Comparison of ENCODE assay signal across 11 mouse cellular contexts in the genomic region with DNA sequence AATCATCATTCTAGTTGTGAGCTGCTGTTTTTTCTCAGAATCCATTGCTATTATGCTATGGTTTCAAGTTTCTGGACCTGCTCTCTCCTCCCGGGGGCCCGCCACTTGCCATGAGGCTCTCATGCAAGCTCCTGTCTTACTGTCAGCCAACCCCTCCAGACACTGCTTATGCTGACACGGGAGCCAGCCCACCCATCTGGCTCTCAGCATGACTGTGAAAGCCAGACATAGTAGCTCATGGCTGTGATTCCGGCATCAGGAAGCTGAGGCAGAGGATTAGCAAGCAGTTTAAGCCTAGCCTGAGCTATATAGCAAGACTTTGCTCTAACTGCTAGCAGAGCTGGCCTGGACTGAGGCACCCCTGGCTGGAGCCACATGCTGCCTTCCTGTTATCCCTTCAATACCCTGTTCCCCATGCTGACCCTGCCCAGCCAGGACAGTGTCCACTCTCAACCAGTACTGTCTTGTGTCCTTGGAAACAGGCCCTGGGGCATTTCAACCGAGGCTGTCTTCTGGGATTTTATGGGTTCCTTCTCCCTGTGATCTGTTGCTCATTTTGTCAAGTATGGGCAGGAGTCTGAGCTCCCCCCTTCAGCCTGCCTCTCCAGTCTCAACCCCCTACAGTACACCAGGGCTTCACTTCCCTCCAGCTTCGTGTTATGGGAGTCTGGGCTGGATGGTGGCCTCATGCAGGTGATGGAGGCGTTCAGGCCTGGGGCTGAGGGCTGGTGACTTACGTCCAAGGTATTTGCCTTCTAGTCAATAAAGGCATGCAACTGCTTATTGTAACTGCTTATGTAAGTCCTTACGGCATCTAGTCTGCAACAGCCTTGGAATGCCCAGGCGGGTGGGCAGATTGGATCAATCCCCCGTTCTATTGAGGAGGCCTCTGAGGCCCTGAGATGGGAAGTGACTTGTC. TPM values are rescaled to one million over a fixed set of nuclear protein-coding genes. Genes with fewer than 3 reads are reported as not detected.
A peak's percentile ranks its signal among the peaks of the same experiment; 100 is the strongest.
DNase-seq lines count a peak whose midpoint lies in the region; ATAC-seq and TF ChIP-seq lines count a peak whose summit lies in the region.
"Had no signal": no experiment of that assay in that cellular context is flagged by ENCODE, and none has a peak within 500 bp of the region (broad histone marks: within the 10 kb centered on the region; RNA-seq: fewer than 3 reads in every experiment).

No protein-coding gene starts in this region.

- no peaks in the 10 kb centered on the region for H3K27me3 ChIP-seq in Patski
- no peaks in the 10 kb centered on the region for H3K27me3 ChIP-seq in hindbrain, postnatal 0 days (ENCODE audit: insufficient read depth, low read length)

- intact Hi-C loops in left cerebral cortex, postnatal 14 days (cut with DNase I), result no loop called here

- H3K4me1 ChIP-seq in hindbrain, postnatal 0 days (ENCODE audit: insufficient read depth, low read length), result peaks cover 11% of the 10 kb centered on the region; the same call in 1 of the 2 replicates

- peak; percentile 71 for ATAC-seq in Patski
- peak; percentile 38; the same call in 1 of the 2 replicates for ATAC-seq in hindbrain, postnatal 0 days
- ATAC-seq in erythroblast, adult 5-6 weeks (replicated peaks; ENCODE audit: low FRiP score, poor library complexity, severe bottlenecking), result no peak
- ATAC-seq: midbrain, embryonic 16.5 days had no signal

- H3K4me2 ChIP-seq in hindbrain, postnatal 0 days (ENCODE audit: low read depth, low read length), result no peak overlapping the region

- H3K36me3 ChIP-seq in hindbrain, postnatal 0 days (ENCODE audit: insufficient read depth, low read length), result no peaks in the 10 kb centered on the region

- H3K9ac ChIP-seq in hindbrain, postnatal 0 days (replicated peaks; ENCODE audit: low read length), result 0 out of 2 replicates have a peak overlapping the region, but pooled peaks have one; percentile 1

- H3K9me3 ChIP-seq in hindbrain, postnatal 0 days (ENCODE audit: low read length), result no peaks in the 10 kb centered on the region

- H3K4me3 ChIP-seq in hindbrain, postnatal 0 days (ENCODE audit: low read length), result no peak overlapping the region

- TF ChIP-seq CTCF in Patski (IDR thresholded peaks at IDR 0.05), result no peak
- TF ChIP-seq CTCF in hindbrain, postnatal 0 days (IDR thresholded peaks at IDR 0.05; ENCODE audit: low read depth), result no peak

- in situ Hi-C loops in Patski (cut with MboI; ENCODE audit: low pct_unique_long_range_greater_than_20kb), result no loop called here

- H3K27ac ChIP-seq in hindbrain, postnatal 0 days, result no peak overlapping the region

- WGBS in hindbrain, postnatal 0 days, result 63% methylated on average over 11 of the region's 11 CpGs

- CTCF ChIA-PET in Patski (lab: Charles Lee), result no interaction called here

- POLR2A ChIA-PET in Patski (lab: Charles Lee), result no interaction called here

- DNase-seq in cerebellum, postnatal 14 days, result peak; percentile 36 to 51
- DNase-seq in cerebellum, adult 18-20 months, result no peak
- peak; percentile 21 to 27 for DNase-seq in left cerebral cortex, postnatal 14 days (ENCODE audit: low spot score in 2 of 2)
- DNase-seq in left cerebral cortex, adult 9 months (ENCODE audit: low spot score in 2 of 2), result no peak
- peak; percentile 50 for DNase-seq in Patski (ENCODE audit: low read depth, low spot score)
- DNase-seq in hindbrain, postnatal 0 days (ENCODE audit: low spot score), result peak; percentile 26
- no peak for DNase-seq in frontal cortex, postnatal 14 days (ENCODE audit: low spot score in 2 of 2)
- DNase-seq: gastrocnemius, postnatal 36 days; kidney, postnatal 10 days had no signal

RNA-seq across cellular contexts. Expression of a gene that starts 37.0 kb away (rescaled TPM):
- 10 to 100 TPM; 38.8 to 46.2 TPM for total RNA-seq in left cerebral cortex, postnatal 14 days (2021)
- 120 TPM for polyA plus RNA-seq in Patski (2021)
- total RNA-seq in hindbrain, postnatal 0 days (2014; rRNA removed), result 25.4 and 25.9 TPM in 2 replicates
- polyA plus RNA-seq in hindbrain, postnatal 0 days (2015; fragmentation: Nextera tagmentation; extraction: Ambion mirVana), result 6.6 and 6.8 TPM in 2 replicates
- total RNA-seq in erythroblast, adult 5-6 weeks (2015; ENCODE audit: low replicate concordance), result 23.0 and 23.1 TPM in 2 replicates
- 29.1 and 33.5 TPM in 2 replicates for total RNA-seq in erythroblast, adult 5-6 weeks (2017; ENCODE audit: low replicate concordance)

RNA-seq across cellular contexts. Expression of a gene that starts 54.5 kb away (rescaled TPM):
- total RNA-seq in left cerebral cortex, postnatal 14 days (2021), result 1 to 10 TPM; 5.6 to 6.7 TPM
- polyA plus RNA-seq in Patski (2021), result 5.6 TPM
- 10.3 and 16.1 TPM in 2 replicates for total RNA-seq in hindbrain, postnatal 0 days (2014; rRNA removed)
- 4.9 and 5.6 TPM in 2 replicates for polyA plus RNA-seq in hindbrain, postnatal 0 days (2015; fragmentation: Nextera tagmentation; extraction: Ambion mirVana)
- total RNA-seq in erythroblast, adult 5-6 weeks (2015; ENCODE audit: low replicate concordance), result 56.5 and 60.0 TPM in 2 replicates
- total RNA-seq in erythroblast, adult 5-6 weeks (2017; ENCODE audit: low replicate concordance), result 24.4 and 31.2 TPM in 2 replicates

Comparison
In these comparisons a context has a peak if more than half of its experiments do, and no peak if none do; other contexts are left out.
1. DNase-seq: peak in cerebellum, postnatal 14 days (2 of 2), left cerebral cortex, postnatal 14 days (2 of 2), Patski (single experiment) and hindbrain, postnatal 0 days (single experiment); none in cerebellum, adult 18-20 months (0 of 2), left cerebral cortex, adult 9 months (0 of 2) and frontal cortex, postnatal 14 days (0 of 2).